12 mouse cellular contexts compared by ENCODE assay signal in the genomic region with DNA sequence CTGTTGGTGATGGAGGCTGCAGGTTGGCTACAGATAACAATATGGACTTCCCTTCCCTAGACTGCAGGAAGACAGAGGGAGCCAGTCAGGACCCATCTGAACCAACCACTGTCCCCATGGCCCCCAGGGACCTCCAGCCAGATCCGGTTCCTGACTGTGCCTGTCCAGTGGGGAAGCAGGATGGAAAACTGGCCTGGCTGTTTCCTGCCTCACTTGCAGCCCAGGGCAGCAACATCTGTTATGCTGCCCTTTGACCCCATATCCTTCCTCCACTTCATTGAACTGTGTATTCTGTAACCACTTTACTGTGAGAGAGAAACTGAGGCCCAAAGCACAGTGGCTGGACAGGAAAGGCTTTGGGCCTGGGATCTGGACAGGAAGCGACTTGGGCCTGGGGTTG. TPM values are rescaled to one million over a fixed set of nuclear protein-coding genes. Genes with fewer than 3 reads are reported as not detected.
A peak's percentile ranks its signal among the peaks of the same experiment; 100 is the strongest.
DNase-seq lines count a peak whose midpoint lies in the region; ATAC-seq and TF ChIP-seq lines count a peak whose summit lies in the region.
"Had no signal": no experiment of that assay in that cellular context is flagged by ENCODE, and none has a peak within 500 bp of the region (broad histone marks: within the 10 kb centered on the region; RNA-seq: fewer than 3 reads in every experiment).

No protein-coding gene starts in this region.

- no peak overlapping the region for H3K4me3 ChIP-seq in liver, postnatal 0 days (ENCODE audit: low read depth, low read length)
- no peak overlapping the region for H3K4me3 ChIP-seq in liver, embryonic 14.5 days (ENCODE audit: insufficient read depth in 1 of 2, low read depth in 2 of 2, low read length in 2 of 2)
- H3K4me3 ChIP-seq: embryonic facial prominence, embryonic 15.5 days; midbrain, embryonic 10.5 days had no signal

- H3K4me1 ChIP-seq in liver, postnatal 0 days (ENCODE audit: insufficient read depth): peaks cover 11% of the 10 kb centered on the region
- H3K4me1 ChIP-seq in liver, embryonic 14.5 days (replicated peaks; ENCODE audit: control insufficient read depth in 2 of 2, insufficient read depth in 2 of 2, low read length in 1 of 2): peaks cover 0 to 6% of the 10 kb centered on the region in 2 experiments; a peak in 2 of 4 replicates

- no peaks in the 10 kb centered on the region for H3K9me3 ChIP-seq in liver, postnatal 0 days (ENCODE audit: low read length)
- H3K9me3 ChIP-seq in liver, embryonic 14.5 days (ENCODE audit: control insufficient read depth, low read length): no peaks in the 10 kb centered on the region
- H3K9me3 ChIP-seq: embryonic facial prominence, embryonic 15.5 days; midbrain, embryonic 10.5 days had no signal

- DNase-seq in liver: peak; percentile 30
- DNase-seq in liver, postnatal 0 days: no peak
- peak; percentile 38 for DNase-seq in embryo, embryonic 10.5 days (ENCODE audit: low spot score)
- peak; percentile 48 for DNase-seq in heart, postnatal 4 days
- no peak for DNase-seq in liver, embryonic 14.5 days (ENCODE audit: low read depth in 3 of 3, low spot score in 3 of 3)
- no peak for DNase-seq in cerebellum, adult 9-10 months
- no peak for DNase-seq in urinary bladder, postnatal 4 days (ENCODE audit: low spot score in 2 of 2)
- DNase-seq in retina, postnatal 1 day: no peak

- no peaks in the 10 kb centered on the region for H3K36me3 ChIP-seq in liver, postnatal 0 days (replicated peaks; ENCODE audit: insufficient read depth, low read length)
- H3K36me3 ChIP-seq in liver, embryonic 14.5 days (replicated peaks; ENCODE audit: control insufficient read depth, insufficient read depth, low read depth): no peaks in the 10 kb centered on the region
- H3K36me3 ChIP-seq: embryonic facial prominence, embryonic 15.5 days; midbrain, embryonic 10.5 days had no signal

- TF ChIP-seq EP300 in liver, postnatal 0 days (IDR thresholded peaks at IDR 0.05; ENCODE audit: low read depth): no peak
- no peak for TF ChIP-seq EP300 in liver, embryonic 14.5 days (IDR thresholded peaks at IDR 0.05; ENCODE audit: low read depth)

- H3K27me3 ChIP-seq in liver, postnatal 0 days (ENCODE audit: insufficient read depth, low read length): 0 out of 2 replicates have a peak, but pooled peaks cover 9% of the 10 kb centered on the region
- peaks cover 22% of the 10 kb centered on the region for H3K27me3 ChIP-seq in liver, embryonic 14.5 days (ENCODE audit: control insufficient read depth, insufficient read depth, low read length)
- H3K27me3 ChIP-seq: embryonic facial prominence, embryonic 15.5 days had no signal

- WGBS in liver, postnatal 0 days (ENCODE audit: insufficient replicate concordance): 63% methylated on average over 2 of the region's 2 CpGs
- WGBS in liver, embryonic 14.5 days (ENCODE audit: insufficient replicate concordance): 46% methylated on average over 2 of the region's 2 CpGs

- H3K9ac ChIP-seq in liver, postnatal 0 days (replicated peaks): no peak overlapping the region
- H3K9ac ChIP-seq in liver, embryonic 14.5 days (replicated peaks): no peak overlapping the region
- H3K9ac ChIP-seq: embryonic facial prominence, embryonic 15.5 days had no signal

- no peak overlapping the region for H3K4me2 ChIP-seq in liver, postnatal 0 days (ENCODE audit: low read depth, low read length)
- no peak overlapping the region for H3K4me2 ChIP-seq in liver, embryonic 14.5 days (ENCODE audit: low read depth)
- H3K4me2 ChIP-seq: embryonic facial prominence, embryonic 15.5 days had no signal

- no peak overlapping the region for H3K27ac ChIP-seq in liver, postnatal 0 days (ENCODE audit: low read depth)
- no peak overlapping the region for H3K27ac ChIP-seq in liver, embryonic 14.5 days
- H3K27ac ChIP-seq: embryonic facial prominence, embryonic 15.5 days; midbrain, embryonic 10.5 days had no signal

- ATAC-seq in liver, postnatal 0 days: no peak
- peak; percentile 34; the same call in 1 of the 2 replicates for ATAC-seq in liver, embryonic 14.5 days (ENCODE audit: insufficient read depth)

- TF ChIP-seq CTCF in liver, postnatal 0 days (IDR thresholded peaks at IDR 0.05; ENCODE audit: low read depth): no peak
- TF ChIP-seq CTCF in liver, embryonic 14.5 days (IDR thresholded peaks at IDR 0.05; ENCODE audit: low read depth): no peak

RNA-seq across cellular contexts. Expression of gene Tpm4, which starts 3.5 kb away (rescaled TPM):
- polyA plus RNA-seq in liver, postnatal 0 days (2015; fragmentation: Nextera tagmentation; extraction: Ambion mirVana): 80.0 and 86.6 TPM in 2 replicates
- 100 to 1,000 TPM; 269 to 284 TPM for total RNA-seq in heart, postnatal 4 days (2021)
- 28.7 and 49.0 TPM in 2 replicates for polyA plus RNA-seq in liver, embryonic 14.5 days (2012; rRNA removed)
- 69.2 and 76.4 TPM in 2 replicates for polyA plus RNA-seq in liver, embryonic 14.5 days (2014; fragmentation: Nextera tagmentation; extraction: Ambion mirVana)

RNA-seq across cellular contexts. Expression of gene Olfr374, which starts 24.4 kb away (rescaled TPM):
- polyA plus RNA-seq in liver, postnatal 0 days (2015; fragmentation: Nextera tagmentation; extraction: Ambion mirVana): not detected in 2 replicates
- not detected for total RNA-seq in heart, postnatal 4 days (2021)
- not detected in 2 replicates for polyA plus RNA-seq in liver, embryonic 14.5 days (2012; rRNA removed)
- polyA plus RNA-seq in liver, embryonic 14.5 days (2014; fragmentation: Nextera tagmentation; extraction: Ambion mirVana): not detected in 2 replicates
- total RNA-seq: gastrocnemius, adult 18-20 months had no signal
- polyA plus RNA-seq: large intestine, adult 2 months; midbrain, embryonic 10.5 days had no signal

RNA-seq across cellular contexts. Expression of gene Rab8a, which starts 29.7 kb away (rescaled TPM):
- polyA plus RNA-seq in liver, postnatal 0 days (2015; fragmentation: Nextera tagmentation; extraction: Ambion mirVana): 57.3 and 58.1 TPM in 2 replicates
- 10 to 100 TPM; 38.1 to 43.2 TPM for total RNA-seq in heart, postnatal 4 days (2021)
- polyA plus RNA-seq in liver, embryonic 14.5 days (2012; rRNA removed): 18.3 and 59.7 TPM in 2 replicates
- polyA plus RNA-seq in liver, embryonic 14.5 days (2014; fragmentation: Nextera tagmentation; extraction: Ambion mirVana): 50.7 and 54.6 TPM in 2 replicates

RNA-seq across cellular contexts. Expression of gene Olfr373, which starts 48.3 kb away (rescaled TPM):
- 0.02 TPM in 1 of 2 replicates, not detected in the other for polyA plus RNA-seq in liver, postnatal 0 days (2015; fragmentation: Nextera tagmentation; extraction: Ambion mirVana)
- not detected for total RNA-seq in heart, postnatal 4 days (2021)
- polyA plus RNA-seq in liver, embryonic 14.5 days (2012; rRNA removed): not detected in 2 replicates
- polyA plus RNA-seq in liver, embryonic 14.5 days (2014; fragmentation: Nextera tagmentation; extraction: Ambion mirVana): not detected in 2 replicates
- total RNA-seq: gastrocnemius, adult 18-20 months had no signal
- polyA plus RNA-seq: large intestine, adult 2 months had no signal

RNA-seq across cellular contexts. Expression of gene Hsh2d, which starts 58.2 kb away (rescaled TPM):
- 0.59 and 0.68 TPM in 2 replicates for polyA plus RNA-seq in liver, postnatal 0 days (2015; fragmentation: Nextera tagmentation; extraction: Ambion mirVana)
- under 1 TPM in 1 of 2 experiments, not detected in 1; 0.14 TPM for total RNA-seq in heart, postnatal 4 days (2021)
- polyA plus RNA-seq in liver, embryonic 14.5 days (2012; rRNA removed): 0.15 and 0.18 TPM in 2 replicates
- 0.11 and 0.37 TPM in 2 replicates for polyA plus RNA-seq in liver, embryonic 14.5 days (2014; fragmentation: Nextera tagmentation; extraction: Ambion mirVana)
- total RNA-seq: gastrocnemius, adult 18-20 months had no signal
- polyA plus RNA-seq: embryonic facial prominence, embryonic 15.5 days; midbrain, embryonic 10.5 days had no signal

Comparison
In these comparisons a context has a peak if more than half of its experiments do, and no peak if none do; other contexts are left out.
1. DNase-seq: peak in liver (single experiment), embryo, embryonic 10.5 days (single experiment) and heart, postnatal 4 days (single experiment); none in liver, postnatal 0 days (single experiment), liver, embryonic 14.5 days (0 of 3), cerebellum, adult 9-10 months (single experiment), urinary bladder, postnatal 4 days (0 of 2) and retina, postnatal 1 day (single experiment).